Mouse (Mus musculus) liver, embryonic 16.5 days (tissue): Measurements from ENCODE around the gene Padi1. TPM values are rescaled to one million over a fixed set of nuclear protein-coding genes. Genes with fewer than 3 reads are reported as not detected.

Source experiments
- ATAC-seq: fragments of 200-750 bp; cut with Nextera tagmentation; 2 replicates; pipeline ENCODE4 v1.8.0; 2017; ENCODE audit warnings: low read depth, mild to moderate bottlenecking, moderate number of reproducible peaks, moderate library complexity
- H3K27ac ChIP-seq: fragments of 300-500 bp; sonication (generic); 2 replicates; pipeline ENCODE4 v1.5.1; 2014; ENCODE audit warnings: mild to moderate bottlenecking, low read length
- H3K27me3 ChIP-seq: fragments of 300-500 bp; sonication (generic); 2 replicates; pipeline ENCODE4 v1.6.1; 2014; ENCODE audit warnings: low read depth, low read length, mixed read lengths; ENCODE audit not compliant: control insufficient read depth, insufficient read depth
- H3K36me3 ChIP-seq: fragments of 300-500 bp; sonication (generic); 2 replicates; pipeline ENCODE4 v1.6.1; 2014; ENCODE audit warnings: mild to moderate bottlenecking; ENCODE audit not compliant: control insufficient read depth, insufficient read depth
- H3K4me1 ChIP-seq: fragments of 300-500 bp; sonication (generic); 2 replicates; pipeline ENCODE4 v1.6.1; 2014; ENCODE audit warnings: low read depth, low read length, mixed read lengths; ENCODE audit not compliant: control insufficient read depth
- H3K4me2 ChIP-seq: fragments of 300-500 bp; sonication (generic); 2 replicates; pipeline ENCODE4 v1.6.1; 2014; ENCODE audit warnings: low read depth, low read length, mixed read lengths
- H3K4me3 ChIP-seq: fragments of 300-500 bp; sonication (generic); 2 replicates; pipeline ENCODE4 v1.5.1; 2014; ENCODE audit warnings: low read depth, mild to moderate bottlenecking, low read length
- H3K9ac ChIP-seq: fragments of 300-500 bp; sonication (generic); 2 replicates; pipeline ENCODE4 v1.6.1; 2014; ENCODE audit warnings: low read depth, low read length
- H3K9me3 ChIP-seq: fragments of 300-500 bp; sonication (generic); replicated peaks from 2 replicates; pipeline ENCODE4 v1.6.1; 2016; ENCODE audit warnings: low read length; ENCODE audit not compliant: control insufficient read depth
- WGBS: fragments of 180-500 bp; shearing (Covaris S2); extraction: QIAGEN DNeasy Blood & Tissue Kit; methylation state at CpG from one replicate; pipeline ENCODE4 v1.1.7; 2014; ENCODE audit not compliant: insufficient replicate concordance; 5-methylcytosine and 5-hydroxymethylcytosine counted together
- polyA plus RNA-seq: library from polyadenylated mRNA; unstranded; fragments of >200 nt; fragmentation: Nextera tagmentation; extraction: Ambion mirVana; gene quantifications from 2 replicates; pipeline ENCODE4 v1.2.1, GENCODE M21; 2015

The Padi1 gene
- polyA plus RNA-seq, 1 experiment from 2014 or later: not detected

DNA sequence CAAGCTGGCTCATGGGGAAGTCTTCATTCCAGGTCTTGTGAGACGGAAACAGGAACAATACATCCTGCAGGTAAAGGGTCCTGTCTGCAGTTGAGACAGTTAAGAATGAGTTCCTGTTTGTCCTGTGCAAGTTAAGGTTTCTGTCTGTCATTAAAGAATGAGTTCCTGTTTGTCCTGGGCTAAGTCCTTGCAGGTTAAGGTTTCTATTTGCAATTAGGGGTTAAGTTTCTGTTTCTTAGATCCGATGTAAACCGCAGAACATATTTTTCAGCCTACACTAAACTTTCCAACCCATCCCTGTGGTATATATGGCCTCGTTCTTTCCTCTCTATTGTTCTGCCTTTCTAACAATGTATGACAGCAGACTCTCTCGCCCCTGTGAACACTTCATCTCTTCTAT lies 11.5 kb upstream of the Padi1 start:
- no peaks in the 10 kb centered on the region for H3K9me3 ChIP-seq
- H3K27me3 ChIP-seq: no peaks in the 10 kb centered on the region
- H3K4me2 ChIP-seq: no peak overlapping the region
- 63% methylated on average over 5 of the region's 5 CpGs for WGBS
- H3K4me1 ChIP-seq: peaks cover 84% of the 10 kb centered on the region
- ATAC-seq: no peak
- H3K36me3 ChIP-seq: no peaks in the 10 kb centered on the region
- no peak overlapping the region for H3K4me3 ChIP-seq
- no peak overlapping the region for H3K9ac ChIP-seq
- H3K27ac ChIP-seq: peak overlapping the region; percentile 99

DNA sequence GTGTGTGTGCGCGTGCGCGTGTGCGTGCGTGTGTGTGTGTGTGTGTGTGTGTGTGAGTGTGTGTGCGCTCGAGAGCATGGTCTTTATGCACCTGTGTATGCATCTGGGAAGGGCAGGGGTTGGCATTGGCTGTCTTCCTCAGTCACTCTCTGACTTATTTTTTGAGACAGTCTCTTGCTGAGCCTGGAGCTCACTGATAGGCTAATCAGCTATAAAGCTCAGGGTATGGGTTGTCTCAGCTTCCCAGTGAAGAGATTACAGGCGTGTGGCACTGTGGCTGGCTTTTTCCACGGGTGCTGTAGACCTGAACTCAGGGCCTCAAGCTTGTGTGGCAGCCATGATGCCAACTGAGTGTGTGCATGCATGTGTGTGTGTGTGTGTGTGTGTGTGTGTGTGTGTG lies 9.6 kb upstream of the Padi1 start:
- H3K4me3 ChIP-seq: no peak overlapping the region
- H3K9me3 ChIP-seq: no peaks in the 10 kb centered on the region
- peak overlapping the region; percentile 52 for H3K9ac ChIP-seq
- H3K36me3 ChIP-seq: no peaks in the 10 kb centered on the region
- WGBS: 40% methylated on average over 10 of the region's 10 CpGs
- peak overlapping the region; percentile 99 for H3K27ac ChIP-seq
- no peaks in the 10 kb centered on the region; the same call in 1 of the 2 replicates for H3K27me3 ChIP-seq
- peak; percentile 86 for ATAC-seq
- H3K4me2 ChIP-seq: peak overlapping the region; percentile 58
- peaks cover 68% of the 10 kb centered on the region for H3K4me1 ChIP-seq

DNA sequence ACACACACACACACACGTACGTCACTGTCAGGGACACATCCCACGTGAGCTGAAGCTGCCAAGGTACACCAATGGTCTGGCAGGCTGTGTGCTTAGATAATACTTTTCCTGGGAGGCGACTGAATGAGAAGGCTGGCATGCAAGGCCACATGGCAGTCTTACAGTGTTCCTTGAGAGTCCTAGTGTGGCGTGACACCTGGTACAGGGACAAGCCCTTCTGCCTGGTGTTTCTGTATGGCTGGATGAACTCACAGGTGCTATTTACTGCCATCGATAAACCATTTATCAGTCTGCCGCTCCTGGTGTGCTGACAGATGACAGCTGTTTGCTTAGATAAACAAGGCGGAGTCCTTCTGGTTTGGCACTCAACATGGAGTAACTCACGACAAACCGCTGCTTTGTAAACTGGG lies 8.9 kb upstream of the Padi1 start:
- H3K4me2 ChIP-seq: peak overlapping the region; percentile 58
- H3K27me3 ChIP-seq: no peaks in the 10 kb centered on the region; the same call in 1 of the 2 replicates
- peak overlapping the region; percentile 56 for H3K9ac ChIP-seq
- no peak overlapping the region for H3K4me3 ChIP-seq
- WGBS: 15% methylated on average over 10 of the region's 10 CpGs
- peak; percentile 82 for ATAC-seq
- peak overlapping the region; percentile 99 for H3K27ac ChIP-seq
- H3K4me1 ChIP-seq: peaks cover 61% of the 10 kb centered on the region
- no peaks in the 10 kb centered on the region for H3K36me3 ChIP-seq
- H3K9me3 ChIP-seq: no peaks in the 10 kb centered on the region

DNA sequence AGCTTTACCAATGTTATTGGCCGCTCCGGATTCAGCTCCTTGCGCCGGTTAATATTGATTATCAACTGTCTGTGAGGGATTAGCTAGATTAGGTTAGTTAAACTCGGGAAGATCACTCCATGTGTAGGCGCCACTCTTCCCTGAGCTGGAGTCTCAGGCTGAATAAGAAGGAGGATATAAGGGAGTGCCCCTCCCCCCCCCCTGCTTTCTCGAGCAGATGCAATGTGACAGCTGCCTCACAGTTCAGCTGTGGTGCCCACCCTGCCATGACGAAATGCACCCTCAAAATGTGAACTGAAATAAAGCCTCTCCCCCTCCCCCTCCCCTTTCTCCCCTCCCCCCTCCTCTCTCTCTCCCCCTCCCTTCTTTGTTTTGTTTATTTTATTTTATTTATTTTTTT lies 8.0 kb upstream of the Padi1 start:
- H3K4me2 ChIP-seq: no peak overlapping the region
- peak overlapping the region; percentile 99 for H3K27ac ChIP-seq
- H3K4me1 ChIP-seq: peaks cover 53% of the 10 kb centered on the region

DNA sequence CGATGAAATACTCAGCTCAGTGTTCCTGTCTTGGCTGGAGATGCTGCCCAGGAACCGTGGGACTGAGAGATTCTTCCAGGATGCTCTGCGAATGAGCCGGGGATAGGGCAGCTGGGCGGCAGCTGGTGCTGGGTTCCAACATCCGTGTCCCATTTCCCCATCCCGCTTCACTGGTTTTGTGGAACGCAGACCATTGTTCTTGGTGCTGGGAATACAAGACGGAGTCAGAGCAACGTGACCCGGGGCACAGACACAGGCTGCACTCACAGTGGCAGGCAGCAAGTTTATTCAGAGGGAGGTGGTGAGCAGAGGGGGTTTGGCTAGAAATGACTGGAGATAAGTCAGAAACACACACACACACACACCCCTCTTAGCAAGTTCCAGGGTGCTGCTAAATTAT lies 3.7 kb upstream of the Padi1 start:
- no peak for ATAC-seq
- Histone ChIP-seq H3K36me3 (no peaks in the 10 kb centered on the region), H3K9ac (no peak overlapping the region), H3K27ac (no peak overlapping the region), H3K4me3 (no peak overlapping the region), H3K9me3 (no peaks in the 10 kb centered on the region), H3K4me2 (no peak overlapping the region), H3K27me3 (peaks cover 8% of the 10 kb centered on the region), H3K4me1 (peaks cover 16% of the 10 kb centered on the region)
- WGBS: 73% methylated on average over 11 of the region's 11 CpGs

More for the DNA sequence above, 8.0 kb upstream of the Padi1 start:
- ATAC-seq: no peak
- WGBS: 54% methylated on average over 8 of the region's 8 CpGs
- Histone ChIP-seq H3K4me3 (no peak overlapping the region), H3K9me3 (no peaks in the 10 kb centered on the region), H3K9ac (no peak overlapping the region; the same call in 1 of the 2 replicates), H3K36me3 (no peaks in the 10 kb centered on the region), H3K27me3 (no peaks in the 10 kb centered on the region; the same call in 1 of the 2 replicates)

DNA sequence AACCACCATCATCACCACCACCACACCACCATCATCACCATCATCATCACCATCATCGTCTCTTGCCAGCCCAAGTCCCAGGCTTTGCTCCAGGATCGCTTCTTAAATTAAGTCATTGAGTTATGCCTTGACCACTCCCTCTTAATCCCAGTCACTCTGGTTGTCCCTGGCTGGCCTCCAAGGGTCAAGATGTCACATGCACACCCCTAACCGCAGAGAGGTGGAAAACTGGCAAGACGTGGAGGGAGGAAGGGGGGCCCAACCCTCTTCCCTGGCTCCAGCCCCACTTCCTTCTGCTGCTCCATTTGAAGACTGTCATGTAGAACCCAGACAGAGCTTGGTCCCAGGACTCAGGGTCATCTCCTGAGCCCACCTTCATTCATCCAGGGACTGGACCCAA lies 587 bp downstream of the Padi1 start:
- Histone ChIP-seq H3K36me3 (no peaks in the 10 kb centered on the region), H3K4me2 (no peak overlapping the region), H3K27ac (no peak overlapping the region), H3K9ac (no peak overlapping the region), H3K4me3 (no peak overlapping the region), H3K27me3 (peaks cover 8% of the 10 kb centered on the region; the same call in 1 of the 2 replicates), H3K4me1 (no peaks in the 10 kb centered on the region; the same call in 1 of the 2 replicates), H3K9me3 (no peaks in the 10 kb centered on the region)
- WGBS: 51% methylated on average over 4 of the region's 4 CpGs
- no peak for ATAC-seq

DNA sequence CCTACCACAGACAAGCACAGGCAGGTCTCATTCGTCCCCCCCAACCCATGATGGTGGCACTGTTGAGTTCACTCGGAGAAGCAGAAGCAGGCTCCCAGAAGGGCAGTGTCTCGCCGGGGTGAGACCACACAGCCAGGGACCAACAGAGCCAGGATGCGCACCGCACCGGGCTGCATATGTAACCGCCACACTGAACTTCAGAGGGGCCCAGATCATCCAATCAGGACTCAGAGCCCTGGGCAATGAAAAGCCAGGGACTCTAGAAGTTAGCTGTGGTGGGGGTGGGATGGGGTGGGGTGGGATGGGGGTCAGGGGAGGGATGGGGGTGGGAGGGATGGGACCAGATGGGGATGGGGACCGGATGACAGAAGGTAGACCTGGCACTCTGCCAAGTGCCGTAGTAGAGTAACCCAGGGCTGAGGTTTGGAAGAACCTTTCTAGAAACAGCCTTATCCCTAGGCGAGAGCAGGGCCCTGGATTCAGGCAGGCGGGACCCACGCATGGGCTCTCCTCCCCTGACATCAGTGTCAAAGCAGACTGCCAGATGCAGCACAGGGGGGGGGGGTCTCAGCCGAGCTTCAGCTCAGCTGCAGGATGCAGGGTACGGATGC lies 1.8 kb downstream of the Padi1 start:
- H3K4me1 ChIP-seq: no peaks in the 10 kb centered on the region; the same call in 1 of the 2 replicates
- no peak overlapping the region for H3K9ac ChIP-seq
- WGBS: 66% methylated on average over 15 of the region's 15 CpGs
- H3K36me3 ChIP-seq: no peaks in the 10 kb centered on the region
- H3K27me3 ChIP-seq: peaks cover 8% of the 10 kb centered on the region; the same call in 1 of the 2 replicates
- H3K4me3 ChIP-seq: no peak overlapping the region
- H3K4me2 ChIP-seq: no peak overlapping the region
- ATAC-seq: no peak
- no peaks in the 10 kb centered on the region for H3K9me3 ChIP-seq
- H3K27ac ChIP-seq: no peak overlapping the region

DNA sequence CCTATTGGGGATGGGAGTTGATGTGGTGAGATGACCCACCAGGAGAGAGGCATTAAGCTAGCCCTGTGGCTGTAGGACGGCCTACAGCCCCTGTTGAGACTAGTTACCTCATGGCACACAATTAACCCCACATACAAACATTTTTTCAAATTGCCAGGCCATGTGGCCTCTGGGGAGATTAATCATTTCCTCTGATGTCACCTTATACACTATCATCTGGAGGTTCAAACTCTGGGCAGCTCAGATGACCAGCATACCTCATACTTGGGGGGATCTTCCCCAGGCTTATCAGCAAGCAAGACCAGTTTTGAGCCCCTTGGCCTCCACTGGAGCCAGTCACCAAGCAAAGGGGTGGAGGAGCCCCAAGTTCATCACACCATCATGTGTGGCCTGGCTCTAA lies 2.7 kb downstream of the Padi1 start:
- WGBS: 70% methylated on average over 1 of the region's 1 CpGs
- Histone ChIP-seq H3K27me3 (peaks cover 8% of the 10 kb centered on the region; the same call in 1 of the 2 replicates), H3K9me3 (no peaks in the 10 kb centered on the region), H3K27ac (no peak overlapping the region), H3K4me3 (no peak overlapping the region), H3K4me1 (no peaks in the 10 kb centered on the region; the same call in none of the 2 replicates), H3K36me3 (no peaks in the 10 kb centered on the region), H3K9ac (no peak overlapping the region), H3K4me2 (no peak overlapping the region)
- no peak for ATAC-seq

DNA sequence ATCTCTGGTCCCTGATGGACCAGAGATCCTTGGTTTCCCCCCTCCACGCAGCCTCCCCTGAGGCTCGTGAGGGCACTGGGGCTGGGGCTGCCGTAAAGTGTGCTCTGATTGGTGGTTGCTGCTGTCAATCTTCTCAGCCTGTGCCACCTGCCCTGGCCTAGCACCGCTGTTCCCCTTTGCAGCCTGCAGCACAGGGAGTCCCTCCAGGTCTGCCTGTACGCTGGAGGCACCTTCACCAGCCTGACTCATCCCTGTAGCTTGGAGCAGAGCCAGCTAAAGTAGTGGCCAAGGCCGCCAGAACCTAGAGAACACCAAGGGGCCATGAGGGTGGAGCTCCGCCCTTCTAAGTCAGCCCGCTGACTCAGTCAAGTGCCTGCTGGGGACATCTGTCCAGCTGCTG lies 7.7 kb downstream of the Padi1 start:
- no peak for ATAC-seq
- peaks cover 11% of the 10 kb centered on the region for H3K27me3 ChIP-seq
- no peak overlapping the region for H3K9ac ChIP-seq

More for the DNA sequence above, 7.7 kb downstream of the Padi1 start:
- Histone ChIP-seq H3K9me3 (no peaks in the 10 kb centered on the region), H3K27ac (no peak overlapping the region), H3K36me3 (no peaks in the 10 kb centered on the region), H3K4me2 (no peak overlapping the region), H3K4me1 (peaks cover 11% of the 10 kb centered on the region), H3K4me3 (no peak overlapping the region)
- WGBS: 27% methylated on average over 8 of the region's 8 CpGs
